Mouse (Mus musculus): ENCODE results near the gene H13.
A peak's percentile ranks its signal among the peaks of the same experiment; 100 is the strongest.

GRCm38 (mm10) chr2:152657398-152657797 is 11.9 kb upstream of the H13 start:
- TF ChIP-seq CTCF (IDR thresholded peaks at IDR 0.05; ENCODE audit: low read depth), result peak; percentile 52
- TF ChIP-seq EP300 (IDR thresholded peaks at IDR 0.05; ENCODE audit: low read depth), result no peak

Measured in liver, embryonic 14.5 days (tissue).